Mouse (Mus musculus) olfactory bulb, adult 2 months (tissue): ENCODE data around the gene Psmd6. TPM values are rescaled to one million over a fixed set of nuclear protein-coding genes. Genes with fewer than 3 reads are reported as not detected.
A peak's percentile ranks its signal among the peaks of the same experiment; 100 is the strongest.

Experiments used
- H3K27ac ChIP-seq: fragments of 200-500 bp; 2 replicates; pipeline ENCODE4 v1.5.1; 2012; ENCODE audit warnings: low read depth, low read length; ENCODE audit not compliant: insufficient read depth
- H3K4me1 ChIP-seq: fragments of 200-500 bp; 2 replicates; pipeline ENCODE4 v1.6.1; 2012; ENCODE audit warnings: low read length; ENCODE audit not compliant: control insufficient read depth, insufficient read depth
- H3K4me3 ChIP-seq: fragments of 200-500 bp; 2 replicates; pipeline ENCODE4 v1.5.1; 2012; ENCODE audit warnings: mild to moderate bottlenecking, low read depth, low read length, moderate library complexity; ENCODE audit not compliant: insufficient read depth
- CTCF ChIP-seq: fragments of 200-500 bp; IDR thresholded peaks from 2 replicates; pipeline ENCODE4 v1.5.1; 2012; ENCODE audit warnings: low read depth, mild to moderate bottlenecking, low read length, moderate library complexity; ENCODE audit not compliant: insufficient read depth
- POLR2A ChIP-seq: fragments of 200-500 bp; IDR thresholded peaks from 2 replicates; pipeline ENCODE4 v1.6.1; 2012; ENCODE audit warnings: mild to moderate bottlenecking, low read depth, low read length, moderate library complexity; ENCODE audit not compliant: insufficient read depth
- WGBS: fragments of 180-500 bp; shearing (Covaris S2); methylation state at CpG from one replicate; pipeline ENCODE4 v1.1.7; 2018; 5-methylcytosine and 5-hydroxymethylcytosine counted together
- polyA plus RNA-seq: library from polyadenylated mRNA; stranded (reverse); fragments of >200 nt; gene quantifications from 2 replicates; pipeline ENCODE4 v1.2.4, GENCODE M21; 2012; ENCODE audit warnings: low replicate concordance; ENCODE audit not compliant: missing spikeins, insufficient read depth, insufficient read length

Gene Psmd6
- polyA plus RNA-seq, 1 experiment: not detected

DNA sequence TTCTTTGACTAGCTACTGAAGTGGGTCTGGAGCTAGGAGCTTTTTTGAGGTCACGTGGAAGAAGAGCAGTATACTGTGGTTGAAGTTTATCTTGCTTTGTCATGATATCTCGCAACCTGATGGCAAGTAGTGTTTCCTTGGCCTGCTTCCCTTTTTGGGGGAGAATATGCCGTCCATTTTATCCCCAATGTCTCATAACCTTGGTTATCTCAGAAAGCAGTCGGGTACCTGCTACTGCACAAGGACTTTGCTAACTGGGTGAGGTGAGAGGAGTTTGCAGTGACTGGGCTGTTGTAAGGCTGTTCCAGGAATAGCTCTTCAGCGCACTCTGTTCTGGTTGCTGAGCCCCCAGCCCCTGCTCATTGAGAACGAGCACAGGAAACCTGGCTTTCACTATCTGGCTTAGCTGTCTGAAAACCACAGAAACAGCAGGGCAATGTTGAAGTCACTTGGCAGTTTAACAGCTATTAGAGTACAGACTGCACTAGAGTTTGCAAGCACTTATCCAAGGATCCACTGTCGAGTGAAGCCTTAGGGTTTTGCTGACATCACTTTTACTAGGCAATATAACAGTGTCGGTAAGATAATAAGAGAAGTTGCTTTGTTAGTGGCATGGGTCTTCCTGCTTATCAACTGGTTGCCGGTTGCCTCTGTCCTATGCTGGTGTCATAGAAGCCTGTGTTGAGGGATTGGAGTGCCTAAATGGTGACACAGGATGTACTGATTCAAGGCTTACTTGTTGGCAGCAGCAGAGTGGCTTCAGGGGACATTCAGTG, 32.6 kb downstream of the Psmd6 start:
- Histone ChIP-seq H3K4me3 (no peak overlapping the region), H3K4me1 (no peaks in the 10 kb centered on the region), H3K27ac (no peak overlapping the region)
- TF ChIP-seq CTCF (no peak), POLR2A (no peak)
- WGBS: 81% methylated on average over 9 of the region's 9 CpGs

DNA sequence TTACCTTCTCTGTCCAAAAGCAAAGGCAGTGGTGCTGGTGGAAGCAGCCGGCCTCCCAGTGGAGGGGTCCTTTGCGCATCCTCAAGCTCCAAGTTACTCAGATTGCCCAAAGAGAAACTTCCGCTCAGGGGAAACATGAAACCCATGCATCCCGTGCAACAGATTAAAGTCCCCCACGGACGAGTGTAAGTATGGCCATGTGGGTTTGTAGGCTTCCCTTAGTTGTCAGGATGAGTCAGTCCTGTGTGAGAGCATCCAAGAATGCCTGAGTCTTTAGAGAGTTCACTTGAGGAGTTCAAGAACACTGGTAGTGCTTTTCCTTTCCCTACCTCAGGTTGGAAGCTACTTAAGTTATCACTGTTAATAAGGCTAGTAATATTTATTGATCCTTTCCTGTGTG, 33.4 kb downstream of the Psmd6 start:
- Histone ChIP-seq H3K4me1 (no peaks in the 10 kb centered on the region), H3K27ac (no peak overlapping the region), H3K4me3 (no peak overlapping the region)
- TF ChIP-seq POLR2A (no peak), CTCF (no peak)
- 82% methylated on average over 6 of the region's 6 CpGs for WGBS

DNA sequence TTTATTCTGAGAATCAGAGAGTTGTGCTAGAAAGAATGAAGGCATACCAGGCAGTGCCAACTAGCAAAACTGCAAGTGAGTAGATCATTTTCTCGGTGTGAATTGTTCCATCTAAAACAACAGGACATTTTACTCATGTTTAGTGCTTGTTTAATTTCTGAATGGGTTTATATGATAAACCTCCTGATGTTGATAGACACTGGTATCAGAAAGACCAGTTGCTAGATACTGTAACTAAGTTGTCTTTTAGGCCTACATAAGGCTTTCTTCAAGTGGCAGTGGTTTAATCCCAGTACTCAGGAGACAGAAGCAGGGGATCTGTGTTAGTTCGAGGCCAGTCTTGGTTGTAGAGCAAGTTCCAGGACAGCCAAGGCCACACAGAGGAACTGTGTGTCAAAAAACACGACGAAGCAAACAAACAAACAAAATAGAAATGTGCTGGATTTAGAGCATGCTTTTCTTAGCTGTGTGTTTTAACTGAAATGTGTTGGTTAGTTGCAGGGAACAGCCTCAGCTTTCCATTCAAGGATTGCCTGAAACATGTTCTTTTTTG, 34.0 kb downstream of the Psmd6 start:
- Histone ChIP-seq H3K27ac (no peak overlapping the region), H3K4me1 (no peaks in the 10 kb centered on the region), H3K4me3 (no peak overlapping the region)
- TF ChIP-seq CTCF (no peak), POLR2A (no peak)
- 55% methylated on average over 4 of the region's 4 CpGs for WGBS

DNA sequence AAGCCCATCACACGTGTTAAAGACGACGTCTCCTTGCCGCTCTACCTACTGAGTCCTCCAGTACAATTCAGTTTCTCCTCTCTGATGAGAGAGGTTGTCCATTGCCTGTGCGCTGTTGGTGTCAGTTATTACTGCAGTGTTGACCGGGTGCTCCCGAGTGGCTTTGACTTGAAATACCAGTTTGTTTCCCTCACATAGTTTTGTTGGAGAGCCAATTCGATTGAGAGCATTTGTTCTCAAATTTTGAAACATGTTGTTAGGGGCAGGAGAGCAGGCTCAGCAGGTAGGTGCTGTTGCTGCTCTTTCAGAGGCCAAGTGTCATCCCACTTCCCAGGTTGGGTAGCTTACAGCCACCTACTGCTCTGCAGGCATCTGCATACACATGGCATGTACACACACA, 37.0 kb downstream of the Psmd6 start:
- 92% methylated on average over 8 of the region's 8 CpGs for WGBS
- Histone ChIP-seq H3K4me3 (no peak overlapping the region), H3K27ac (no peak overlapping the region), H3K4me1 (no peaks in the 10 kb centered on the region)
- TF ChIP-seq POLR2A (no peak), CTCF (no peak)

DNA sequence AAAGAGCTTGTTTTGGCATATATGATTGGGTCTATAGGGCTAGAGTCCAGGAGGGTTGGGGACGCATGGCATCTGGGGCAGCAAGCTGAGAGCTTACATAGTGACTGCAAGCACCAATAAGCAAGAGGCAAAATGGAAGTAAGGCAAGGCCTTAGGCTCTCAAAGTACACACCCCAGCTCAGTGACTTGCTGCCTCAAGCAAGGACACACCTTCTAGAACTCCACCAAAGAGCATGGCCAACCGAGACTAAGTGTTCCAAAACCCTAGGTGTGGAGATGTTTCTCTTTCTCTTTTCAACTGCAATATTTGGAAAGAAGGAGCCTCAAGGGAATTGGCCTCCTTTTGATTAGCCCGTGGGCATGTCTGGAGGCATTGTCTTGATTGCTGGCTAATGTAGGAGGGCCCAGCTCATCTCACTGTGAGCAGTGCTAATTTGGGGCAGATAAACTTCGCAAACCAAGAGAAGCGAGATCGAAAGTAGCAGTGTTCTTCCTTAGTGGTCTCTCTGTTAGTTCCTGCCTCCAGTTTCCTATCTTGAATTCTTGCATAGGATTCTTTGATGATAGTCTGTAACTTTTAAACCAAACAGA, 40.1 kb downstream of the Psmd6 start:
- no peaks in the 10 kb centered on the region for H3K4me1 ChIP-seq
- H3K27ac ChIP-seq: no peak overlapping the region
- TF ChIP-seq POLR2A (no peak), CTCF (no peak)
- 91% methylated on average over 6 of the region's 6 CpGs for WGBS
- no peak overlapping the region for H3K4me3 ChIP-seq

DNA sequence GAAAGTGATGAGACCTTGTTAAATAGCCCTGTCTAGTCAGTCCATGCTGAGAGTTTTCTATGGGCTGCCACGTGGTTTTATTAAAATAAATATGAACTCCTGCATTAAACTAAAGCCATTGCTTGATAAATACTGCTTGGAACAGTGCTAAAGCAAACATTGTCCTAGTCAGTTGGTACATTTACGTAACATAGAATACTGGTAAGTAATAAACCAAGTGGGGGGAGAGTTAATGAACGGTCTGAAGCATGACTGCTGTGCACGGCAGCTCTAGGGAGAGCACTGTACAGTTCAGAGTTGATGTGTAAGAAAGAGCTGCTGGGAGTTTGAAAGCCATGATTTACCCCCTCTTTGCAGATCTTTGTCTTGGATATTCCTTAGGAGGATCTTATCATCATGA, 49.3 kb downstream of the Psmd6 start:
- Histone ChIP-seq H3K4me1 (peaks cover 5% of the 10 kb centered on the region; the same call in 1 of the 2 replicates), H3K4me3 (no peak overlapping the region), H3K27ac (no peak overlapping the region)
- WGBS: 51% methylated on average over 4 of the region's 4 CpGs
- TF ChIP-seq CTCF: no peak
- no peak for TF ChIP-seq POLR2A

DNA sequence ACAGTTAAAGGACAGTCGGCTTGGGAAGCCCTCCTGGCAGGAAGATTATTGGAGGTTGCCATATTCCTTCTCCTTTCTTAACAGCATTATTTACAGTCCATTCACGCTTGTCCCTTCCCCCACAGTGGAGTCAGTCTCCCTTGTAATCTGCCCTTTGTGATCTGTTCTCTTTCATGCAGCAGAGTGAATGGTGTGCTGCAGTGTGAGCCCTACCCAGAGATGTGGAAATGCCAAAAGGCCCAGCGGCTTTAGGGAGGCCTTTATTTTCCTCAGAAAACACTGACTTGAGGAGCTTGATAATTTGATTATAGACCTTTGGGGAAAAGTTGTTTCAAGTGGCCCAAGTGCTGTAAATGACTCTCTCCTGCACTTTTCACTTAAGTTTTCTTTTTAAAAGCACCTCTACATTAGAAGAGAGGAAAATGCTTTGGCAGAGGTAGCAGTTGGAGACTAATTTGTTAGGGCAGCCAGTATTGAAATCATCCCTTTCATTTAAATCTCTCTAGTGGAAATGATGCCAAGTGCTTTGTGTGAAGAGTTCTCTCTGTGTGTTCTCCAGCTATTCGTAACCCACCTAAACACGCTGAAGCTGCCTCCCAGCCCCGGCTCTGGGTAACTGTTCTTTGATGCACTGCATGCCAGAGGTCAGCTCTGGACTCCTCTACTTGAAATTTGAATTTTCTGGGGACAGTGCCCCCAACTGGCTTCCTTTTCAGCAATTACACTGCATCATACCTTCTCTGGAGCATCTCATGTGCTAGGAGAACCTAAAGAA, 50.1 kb downstream of the Psmd6 start:
- H3K4me3 ChIP-seq: no peak overlapping the region
- TF ChIP-seq POLR2A: no peak
- TF ChIP-seq CTCF: no peak
- H3K27ac ChIP-seq: 0 out of 2 replicates have a peak overlapping the region, but pooled peaks have one; percentile 41
- WGBS: 40% methylated on average over 6 of the region's 6 CpGs
- H3K4me1 ChIP-seq: peaks cover 5% of the 10 kb centered on the region; the same call in 1 of the 2 replicates

DNA sequence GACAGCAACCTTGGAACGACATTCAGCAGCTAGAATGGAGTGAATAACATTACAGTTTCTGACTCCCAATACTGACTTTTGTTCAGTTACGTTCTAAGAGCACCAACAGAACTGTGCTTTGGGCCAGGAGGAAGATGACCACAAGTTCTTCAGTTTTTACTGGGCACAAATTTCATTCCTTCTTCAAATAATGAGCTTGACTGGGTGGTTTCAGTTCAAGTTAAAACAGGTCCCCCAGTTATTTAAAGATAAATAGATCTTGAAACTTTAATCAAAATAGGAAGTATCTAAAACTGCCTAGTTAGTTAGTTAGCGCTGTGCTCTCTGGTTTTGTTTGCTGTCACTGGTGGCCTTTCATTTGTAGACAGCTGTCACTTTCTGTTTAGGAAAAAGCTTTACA, 52.2 kb downstream of the Psmd6 start:
- no peak for TF ChIP-seq POLR2A
- no peak for TF ChIP-seq CTCF
- 68% methylated on average over 3 of the region's 3 CpGs for WGBS
- Histone ChIP-seq H3K4me3 (no peak overlapping the region), H3K27ac (no peak overlapping the region), H3K4me1 (peaks cover 9% of the 10 kb centered on the region; the same call in 1 of the 2 replicates)
